Mouse (Mus musculus) lung, postnatal 0 days (tissue): ENCODE measurements at regions not wholly inside any gene's neighbourhood (a gene's known extent, or its start where the extent isn't known, plus 50 kb on each side); places are given as distances from the start of the nearest gene placed in this dataset.

Experiments
- CTCF ChIP-seq: IDR thresholded peaks from 2 replicates; pipeline ENCODE4 v1.5.1; 2016; ENCODE audit warnings: antibody characterized with exemption, mild to moderate bottlenecking
- EP300 ChIP-seq: IDR thresholded peaks from 2 replicates; pipeline ENCODE4 v1.6.1; 2016; ENCODE audit warnings: antibody characterized with exemption, mild to moderate bottlenecking, control low read depth

GRCm38 (mm10) chr7:113705929-113706328 lies 59.9 kb upstream of the Spon1 start:
- TF ChIP-seq CTCF (peak; percentile 7; the same call in 1 of the 2 replicates), EP300 (no peak)
